Mouse (Mus musculus) brain, embryonic 18.5 days (tissue): ENCODE measurements around the gene Ppara.

ENCODE experiments used
- DNase-seq: peaks from one replicate; pipeline ENCODE4 v3.0.0-alpha.2; 2012; ENCODE audit warnings: low read depth, low spot score

Gene Ppara

DNA sequence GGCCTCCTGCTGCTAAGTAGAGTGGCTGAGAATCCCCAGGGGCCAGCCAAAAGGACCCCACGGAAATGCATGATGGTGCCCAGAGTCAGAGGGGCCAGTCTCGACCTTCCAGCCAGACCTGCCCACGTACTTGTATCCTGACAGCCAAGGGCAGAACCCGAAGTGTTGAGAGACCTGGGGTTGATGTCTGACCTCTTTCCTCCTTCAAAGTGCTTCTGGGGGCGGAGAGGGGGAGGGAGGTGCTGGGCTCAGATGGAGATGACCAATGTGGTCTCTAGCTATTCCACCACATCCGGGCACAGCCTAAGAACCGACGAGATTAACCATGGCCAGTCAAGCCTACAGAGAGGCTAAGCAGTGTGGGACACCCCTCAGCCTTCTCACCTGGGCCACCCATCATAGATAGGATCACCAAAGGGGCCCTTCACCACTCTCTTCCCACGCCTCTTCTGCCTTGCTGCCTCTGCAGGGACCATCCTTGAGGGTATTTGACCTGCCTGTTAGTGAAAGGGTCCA, 29.7 kb upstream of the Ppara start:
- DNase-seq: no peak

DNA sequence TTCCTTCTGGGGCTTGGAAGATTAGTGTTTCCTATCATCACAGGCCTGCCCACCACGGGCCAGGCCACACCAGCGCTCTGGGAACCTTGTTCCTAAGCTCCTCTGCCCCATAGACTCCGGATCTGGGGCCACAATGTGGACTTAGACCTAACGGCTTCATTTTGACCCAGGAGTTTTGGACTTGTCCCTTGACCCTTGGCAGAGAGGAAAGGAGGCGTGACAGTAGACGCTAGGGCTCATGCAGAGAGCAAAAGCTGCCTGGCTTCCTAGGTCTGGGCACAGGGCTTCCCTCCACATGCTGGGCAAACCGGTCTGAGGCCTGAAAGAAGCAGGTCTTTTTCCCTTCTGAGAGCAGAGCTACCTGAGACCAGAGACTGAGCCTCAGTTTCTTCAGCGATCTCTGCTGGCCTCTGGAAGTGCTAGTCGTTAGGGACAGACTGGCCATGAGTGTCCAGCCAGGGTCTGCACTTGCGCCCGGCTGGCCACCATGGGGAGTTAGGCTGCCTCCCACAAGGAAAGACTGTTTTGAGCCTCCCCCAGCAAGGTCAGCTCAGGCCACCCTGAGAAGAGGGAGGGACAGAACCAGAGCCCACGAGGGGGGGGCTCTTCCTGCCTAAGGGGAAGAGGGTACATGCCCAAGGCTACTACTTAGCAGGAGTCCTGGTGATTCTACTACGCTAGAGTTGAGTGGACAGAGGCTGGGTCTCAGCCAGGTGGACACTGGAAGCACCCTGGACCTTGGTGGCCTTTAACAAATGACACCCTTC, 29.0 kb upstream of the Ppara start:
- no peak for DNase-seq

DNA sequence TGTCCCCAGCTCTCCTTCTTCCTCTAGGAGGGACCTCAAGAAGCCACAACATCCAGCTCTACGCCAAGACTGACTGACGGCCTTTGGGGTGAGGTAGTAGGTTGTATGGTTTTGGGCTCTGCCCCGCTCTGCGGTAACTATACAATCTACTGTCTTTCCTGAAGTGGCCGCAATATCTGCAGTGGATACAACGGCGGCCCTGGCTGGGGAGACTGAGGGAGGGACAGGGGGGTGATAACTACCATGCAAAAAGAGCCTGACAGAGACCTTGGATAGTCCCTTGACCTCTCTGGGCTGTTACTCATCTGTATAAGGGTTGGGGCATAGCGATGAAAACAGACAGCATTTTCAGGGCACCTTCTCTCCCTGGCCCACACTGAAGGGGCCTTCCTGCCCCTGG, 28.3 kb upstream of the Ppara start:
- no peak for DNase-seq

DNA sequence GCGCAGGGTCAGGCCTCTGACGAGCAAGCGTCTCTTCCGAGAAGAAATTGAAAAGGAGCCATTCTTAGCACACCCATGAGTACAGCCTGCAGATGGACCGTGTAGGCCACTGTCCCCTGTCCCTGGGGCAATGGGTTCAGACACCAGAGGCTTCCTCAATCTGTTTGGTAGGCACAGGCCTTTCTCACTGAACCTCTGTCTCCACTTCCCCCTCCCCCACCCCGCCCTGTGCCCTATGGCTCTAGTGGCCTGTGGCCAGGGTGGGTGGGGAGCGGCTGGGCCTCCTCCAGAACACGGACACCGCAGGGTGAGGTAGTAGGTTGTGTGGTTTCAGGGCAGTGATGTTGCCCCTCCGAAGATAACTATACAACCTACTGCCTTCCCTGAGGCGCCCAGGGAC, 27.8 kb upstream of the Ppara start:
- no peak for DNase-seq

DNA sequence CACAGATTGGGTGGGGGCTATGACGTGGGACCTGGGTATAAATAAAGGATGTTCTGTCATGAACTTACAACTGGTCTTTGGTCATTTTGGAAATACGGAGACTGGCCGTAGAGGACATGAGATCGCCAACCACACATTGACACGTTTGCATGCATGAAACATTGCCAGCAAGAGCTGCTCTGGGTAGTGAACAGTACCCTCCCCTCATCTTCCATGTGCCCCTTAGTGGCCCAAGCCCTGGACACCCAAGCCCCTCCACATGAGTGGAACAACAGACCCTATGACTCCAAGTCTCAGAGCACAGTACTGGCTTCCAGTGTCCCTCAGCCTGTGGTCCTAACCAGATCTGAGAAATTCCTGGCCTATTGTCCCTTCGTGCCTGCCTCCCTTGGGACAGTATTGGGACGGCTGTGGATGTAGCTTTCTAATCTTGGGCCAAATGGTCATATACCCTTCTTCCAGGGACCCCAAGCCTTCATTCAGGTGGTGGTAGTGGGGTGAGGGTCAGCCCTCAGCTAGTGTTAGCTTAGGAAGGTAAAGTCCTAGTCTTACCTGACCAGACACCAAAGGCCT, 27.2 kb upstream of the Ppara start:
- no peak for DNase-seq

DNA sequence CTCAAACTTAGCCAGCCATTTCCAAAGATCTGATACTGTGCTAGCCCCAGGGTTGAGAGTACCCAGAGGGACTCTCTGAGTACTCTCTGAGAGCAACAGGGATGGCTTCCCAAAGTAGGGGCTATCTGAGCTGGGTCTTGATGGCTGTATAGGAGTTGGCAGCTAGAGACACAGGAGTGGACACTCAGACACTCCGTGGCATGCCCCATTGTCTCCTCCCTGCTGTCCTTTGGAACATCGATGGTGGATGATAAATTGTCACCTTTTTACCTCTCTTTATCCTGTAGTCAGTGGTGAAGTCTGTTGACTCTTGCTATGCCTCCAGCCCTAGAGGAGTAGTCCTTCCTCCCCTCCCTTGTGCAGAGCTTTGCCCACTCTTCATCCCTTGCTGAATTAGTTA, 26.6 kb upstream of the Ppara start:
- DNase-seq: no peak

DNA sequence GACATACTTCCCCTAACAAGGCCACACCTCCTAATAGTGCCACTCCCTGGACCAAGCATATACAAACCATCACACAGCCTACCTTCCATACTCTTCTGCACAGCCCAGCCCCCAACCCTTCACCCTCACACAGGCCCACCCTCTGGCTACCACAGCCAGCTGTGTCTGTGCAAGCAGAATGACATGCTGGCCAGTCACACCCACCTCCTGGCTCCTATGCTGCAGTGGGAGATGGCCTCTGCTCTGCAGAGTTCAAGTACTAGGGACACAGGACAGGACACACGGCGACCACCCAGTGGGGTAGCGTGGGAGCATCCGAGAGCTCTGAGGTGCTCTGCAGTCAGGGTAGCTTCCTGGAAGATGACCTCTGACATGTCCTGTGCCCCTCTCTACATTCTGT, 25.9 kb upstream of the Ppara start:
- no peak for DNase-seq

DNA sequence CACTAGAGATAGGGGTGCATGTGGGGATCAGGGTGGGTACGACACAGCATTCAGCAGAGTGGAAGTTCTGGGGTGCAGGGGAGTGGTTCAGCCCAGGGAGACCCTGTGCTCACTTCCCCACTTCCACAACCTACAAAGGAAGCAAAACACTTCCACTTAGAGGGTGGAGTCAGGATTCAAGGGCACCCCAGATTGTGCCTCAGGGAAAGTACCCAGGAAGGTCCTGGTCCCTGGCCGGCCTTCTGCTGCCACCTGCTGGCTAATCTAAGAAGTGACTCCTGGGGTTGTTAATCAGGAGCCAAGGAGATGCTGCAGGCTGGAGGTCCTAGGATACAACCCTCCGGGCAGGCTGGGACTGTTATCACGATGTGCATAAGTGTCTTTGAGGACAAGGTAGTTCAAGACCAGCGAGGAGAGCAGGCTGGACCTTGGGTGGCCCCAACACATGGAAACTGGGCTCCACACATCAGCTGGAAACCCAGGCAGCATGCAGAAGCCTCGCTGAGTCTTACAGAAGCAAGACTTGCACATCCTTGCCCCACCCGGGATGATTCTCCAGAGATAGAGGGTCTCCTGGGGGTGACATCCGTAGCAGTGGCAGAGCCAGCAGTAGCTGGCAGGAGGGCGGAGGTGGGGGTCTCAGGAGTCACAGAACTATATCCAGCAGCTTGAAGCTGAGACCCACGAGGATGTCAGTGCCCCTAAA, 25.4 kb upstream of the Ppara start:
- peak; percentile 40 for DNase-seq

DNA sequence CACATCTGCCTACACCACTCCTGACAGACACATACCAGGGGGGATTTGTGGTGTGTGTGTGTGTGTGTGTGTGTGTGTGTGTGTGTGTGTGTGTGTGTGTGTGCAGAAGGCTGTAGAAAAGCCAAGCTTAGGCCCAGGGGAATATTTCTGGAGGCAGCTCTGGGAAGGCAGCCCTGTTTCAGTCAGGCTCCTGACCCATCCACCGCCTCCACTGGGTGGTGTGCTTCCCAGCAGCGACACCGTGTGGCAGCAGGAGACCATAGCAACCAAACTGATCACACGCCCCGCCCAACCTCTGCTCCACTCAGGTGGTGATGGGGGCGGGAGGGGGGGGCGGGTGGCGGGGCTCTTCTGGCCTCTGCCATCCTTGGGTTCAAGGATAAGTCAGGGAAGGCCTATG, 24.6 kb upstream of the Ppara start:
- DNase-seq: peak; percentile 26

DNA sequence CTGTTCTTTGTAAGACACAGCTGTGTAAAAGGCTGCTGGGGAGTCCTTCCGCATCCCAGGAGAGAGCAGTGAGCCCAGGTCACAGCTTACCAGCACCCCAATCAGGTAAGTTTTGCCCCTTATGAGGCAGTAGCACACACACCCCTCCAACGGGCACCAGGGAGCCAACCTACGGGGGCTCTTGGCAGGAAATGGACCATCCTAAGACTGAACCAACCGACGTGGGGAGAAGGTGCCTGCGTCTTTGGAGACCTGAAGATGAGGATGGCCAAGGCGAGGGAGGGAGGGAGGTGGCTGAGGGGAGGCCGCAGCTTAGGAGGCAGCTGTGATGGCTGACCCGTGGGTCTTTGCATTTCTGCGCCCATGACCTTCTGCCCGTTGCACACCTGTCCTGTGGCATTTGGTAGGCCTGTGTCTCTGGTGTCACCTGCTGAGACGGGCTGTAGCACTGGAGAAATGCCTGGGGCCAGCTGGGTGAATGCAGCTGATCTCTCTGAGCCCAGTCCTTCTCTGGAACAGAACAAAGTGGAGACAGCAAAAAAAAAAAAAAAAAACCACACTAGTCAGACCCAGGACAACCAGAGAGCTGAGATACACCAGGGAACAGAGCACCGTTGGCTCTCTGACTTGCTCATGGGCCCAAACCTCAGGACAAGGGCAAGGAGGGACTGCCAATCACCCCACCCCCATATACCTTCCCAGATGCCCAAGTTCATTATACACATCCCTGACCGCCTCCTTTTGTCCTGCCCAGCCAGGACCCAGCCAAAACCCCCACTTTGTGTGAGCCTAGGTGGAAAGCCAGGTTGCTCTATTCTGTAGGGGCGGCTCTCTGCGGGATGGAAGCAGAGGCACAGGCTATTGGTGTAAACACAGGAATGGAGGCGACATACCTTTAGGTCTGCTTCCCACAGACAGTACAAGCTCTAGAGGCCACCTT, 23.9 kb upstream of the Ppara start:
- no peak for DNase-seq

DNA sequence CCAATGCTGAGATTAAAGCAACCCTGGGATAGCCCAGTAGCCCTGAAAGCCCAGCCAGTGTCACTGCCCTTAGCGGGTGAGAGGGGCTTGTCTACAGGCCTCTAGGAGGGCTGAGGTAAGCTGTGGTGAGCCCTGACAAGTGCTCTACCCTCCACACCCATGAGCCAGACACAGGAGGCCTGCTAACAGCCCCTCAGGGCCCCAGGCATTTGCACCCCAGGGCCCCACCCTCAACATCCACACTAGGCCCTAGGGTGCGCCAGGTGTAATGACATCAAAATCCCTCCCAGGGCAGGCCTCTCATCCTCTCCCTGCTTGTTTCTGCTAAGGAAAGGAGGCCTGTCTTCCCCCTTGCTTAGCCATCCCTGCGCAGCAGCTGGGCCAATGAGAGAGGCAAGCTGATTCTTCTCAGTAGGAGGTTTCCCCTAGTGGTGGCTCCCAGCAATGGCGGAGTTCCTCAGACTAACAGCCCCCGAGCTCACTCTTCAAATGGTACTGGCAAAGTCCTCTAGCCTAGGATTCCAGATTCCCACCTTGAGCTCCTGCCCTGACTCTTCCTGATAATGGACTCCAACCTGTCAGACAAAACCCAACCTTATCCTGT, 22.1 kb upstream of the Ppara start:
- no peak for DNase-seq

DNA sequence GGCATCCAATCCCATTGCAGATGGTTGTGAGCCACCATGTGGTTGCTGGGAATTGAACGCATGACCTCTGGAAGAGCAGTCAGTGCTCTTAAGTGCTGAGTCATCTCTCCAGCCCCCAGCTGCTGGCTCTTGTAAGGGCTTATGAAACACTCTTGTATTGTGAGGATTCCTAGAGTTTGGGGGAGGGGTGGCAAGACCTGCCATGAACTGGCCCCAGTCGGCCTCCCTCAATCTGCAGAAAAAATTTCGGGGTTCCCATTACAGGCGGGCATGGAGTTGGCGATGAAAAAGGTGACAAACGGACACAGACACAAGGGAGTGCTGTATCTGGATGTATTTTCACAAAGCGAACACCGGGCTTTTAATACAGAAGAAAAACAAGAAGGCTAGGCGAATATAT, 21.4 kb upstream of the Ppara start:
- DNase-seq: no peak

DNA sequence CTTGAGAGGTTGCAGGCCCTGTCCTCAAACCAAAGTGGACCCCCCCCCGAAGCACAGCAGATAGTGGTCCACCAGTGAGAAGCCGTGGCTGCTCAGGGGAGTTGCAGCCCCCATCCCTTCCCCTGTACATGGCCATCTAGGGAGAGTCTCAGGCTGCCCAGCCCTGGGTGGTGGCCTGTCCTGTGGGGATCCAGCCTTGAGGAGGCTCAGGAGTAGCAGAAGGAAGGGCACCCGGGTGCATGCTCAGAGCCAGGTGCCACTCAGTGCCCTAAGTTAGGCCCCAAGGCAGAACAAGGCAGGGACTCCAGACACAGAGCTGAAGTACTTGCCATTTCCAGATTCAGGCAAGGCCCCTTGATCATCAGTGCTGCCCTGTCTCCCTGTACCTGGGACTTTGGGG, 19.7 kb upstream of the Ppara start:
- DNase-seq: no peak

DNA sequence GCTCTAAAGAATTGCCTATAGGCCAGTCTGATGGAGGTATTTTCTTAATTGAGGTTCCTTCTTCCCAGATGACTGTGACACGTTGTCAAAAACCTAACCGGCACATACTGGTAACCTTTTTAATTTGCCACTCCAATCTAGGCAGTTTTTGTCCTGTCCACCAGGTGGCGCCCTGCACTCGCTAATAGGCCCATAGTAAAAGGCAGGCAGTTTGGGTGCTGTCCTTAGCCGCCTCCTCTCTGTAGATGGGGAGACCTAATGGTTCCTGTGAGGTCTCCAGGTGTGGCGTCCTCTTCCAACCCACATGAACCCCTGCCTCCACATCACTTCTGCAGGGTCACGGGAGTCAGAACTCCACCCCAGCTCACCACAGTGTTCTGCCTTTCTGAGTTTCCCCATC, 18.7 kb upstream of the Ppara start:
- DNase-seq: peak; percentile 24

DNA sequence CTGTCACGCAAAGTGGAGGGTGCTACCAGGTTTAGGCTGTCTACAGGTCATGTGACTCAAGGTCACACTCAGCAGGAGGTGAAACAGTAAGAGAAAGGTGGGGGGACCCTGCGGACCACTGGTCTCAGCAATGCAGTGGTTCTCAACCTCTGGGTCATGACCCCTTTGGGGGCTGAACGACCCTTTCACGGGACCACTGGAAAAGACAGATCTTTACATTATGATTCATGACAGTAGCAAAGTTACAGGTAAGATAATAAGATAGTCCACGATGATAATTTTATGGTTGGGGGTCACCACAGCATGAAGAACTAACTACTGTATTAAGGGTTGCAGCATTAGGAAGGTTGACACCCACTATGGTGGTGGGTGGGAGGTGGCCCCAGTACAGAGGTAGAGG, 18.2 kb upstream of the Ppara start:
- DNase-seq: no peak

DNA sequence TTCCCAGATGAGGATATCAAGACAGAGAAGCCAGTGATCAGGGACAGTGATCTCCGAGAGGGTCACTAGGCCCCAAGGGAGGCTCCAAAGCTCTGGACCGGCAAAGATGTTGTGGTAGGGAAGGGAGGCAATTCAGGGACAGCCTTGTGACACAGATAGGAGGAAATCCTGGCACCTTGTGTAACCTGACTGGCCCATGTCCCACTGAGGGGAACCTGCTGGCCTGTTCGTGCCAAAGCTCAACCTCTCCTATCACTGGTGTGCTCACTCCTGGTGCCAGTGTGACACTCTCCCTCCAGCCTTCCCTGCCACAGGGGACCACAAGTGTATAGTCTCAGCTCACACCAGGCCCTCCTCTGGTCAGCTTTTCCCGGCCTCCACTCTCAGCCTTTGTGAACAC, 17.8 kb upstream of the Ppara start:
- DNase-seq: no peak

DNA sequence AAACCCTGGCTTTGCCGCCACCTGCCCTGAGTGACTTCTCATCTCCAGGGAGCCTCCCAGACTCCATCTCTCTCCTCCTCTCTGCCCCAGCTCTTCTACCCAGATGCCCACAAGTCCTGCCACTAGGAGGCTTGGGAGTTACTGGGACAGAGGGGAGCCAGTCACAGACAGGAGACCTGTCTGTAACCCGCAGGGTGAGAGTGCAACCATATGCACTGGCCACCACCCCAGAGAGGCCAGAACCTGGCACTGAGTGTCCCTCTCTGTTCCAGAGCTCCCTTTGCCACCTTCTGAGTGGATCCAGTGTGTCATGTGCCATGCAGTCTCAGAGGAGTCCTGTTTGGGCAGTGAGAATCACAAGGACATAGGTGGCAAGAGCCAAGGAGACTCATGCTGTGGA, 17.0 kb upstream of the Ppara start:
- DNase-seq: no peak

DNA sequence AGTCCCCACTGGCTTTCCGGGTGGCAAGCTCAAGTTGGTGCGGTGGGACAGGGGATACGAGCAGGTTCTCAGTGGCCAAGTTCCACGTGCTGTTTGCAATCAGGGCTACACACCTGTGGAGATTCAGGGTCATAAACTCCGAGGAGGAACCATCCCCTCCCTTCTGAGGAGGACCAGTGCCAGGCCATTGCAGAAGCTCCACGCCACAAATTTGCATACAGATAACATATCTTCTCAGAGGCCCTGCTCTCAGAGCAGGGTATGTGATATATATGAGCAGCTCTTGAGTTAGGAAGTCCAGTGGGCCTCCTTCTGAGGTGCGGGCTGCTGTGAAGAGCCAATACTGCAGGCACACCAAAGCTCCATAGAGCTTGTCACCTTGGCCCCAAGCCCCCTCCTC, 15.8 kb upstream of the Ppara start:
- no peak for DNase-seq

DNA sequence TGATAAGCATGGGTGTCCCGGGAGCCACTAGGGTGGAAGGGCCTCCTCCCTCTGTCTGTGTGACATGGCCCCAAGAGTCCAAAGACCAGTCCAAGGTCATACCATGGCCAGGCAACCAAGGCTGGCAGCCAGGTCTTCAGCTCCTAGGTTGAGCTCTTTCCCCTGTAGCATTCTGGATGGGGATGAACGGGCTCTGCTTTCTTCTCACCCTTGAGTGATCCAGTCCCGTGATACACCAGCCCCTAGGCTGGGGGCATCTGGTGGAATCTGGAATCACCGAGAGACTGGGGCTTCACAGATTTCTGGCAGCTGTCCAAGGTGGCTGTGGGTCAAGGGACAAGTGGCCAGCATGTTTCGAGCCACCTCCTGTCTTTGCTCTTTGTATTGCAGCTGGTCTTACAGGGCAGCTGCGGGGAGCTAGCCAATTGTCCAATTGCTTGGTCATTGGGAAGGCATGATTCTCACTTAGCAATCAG, 14.4 kb upstream of the Ppara start:
- no peak for DNase-seq

DNA sequence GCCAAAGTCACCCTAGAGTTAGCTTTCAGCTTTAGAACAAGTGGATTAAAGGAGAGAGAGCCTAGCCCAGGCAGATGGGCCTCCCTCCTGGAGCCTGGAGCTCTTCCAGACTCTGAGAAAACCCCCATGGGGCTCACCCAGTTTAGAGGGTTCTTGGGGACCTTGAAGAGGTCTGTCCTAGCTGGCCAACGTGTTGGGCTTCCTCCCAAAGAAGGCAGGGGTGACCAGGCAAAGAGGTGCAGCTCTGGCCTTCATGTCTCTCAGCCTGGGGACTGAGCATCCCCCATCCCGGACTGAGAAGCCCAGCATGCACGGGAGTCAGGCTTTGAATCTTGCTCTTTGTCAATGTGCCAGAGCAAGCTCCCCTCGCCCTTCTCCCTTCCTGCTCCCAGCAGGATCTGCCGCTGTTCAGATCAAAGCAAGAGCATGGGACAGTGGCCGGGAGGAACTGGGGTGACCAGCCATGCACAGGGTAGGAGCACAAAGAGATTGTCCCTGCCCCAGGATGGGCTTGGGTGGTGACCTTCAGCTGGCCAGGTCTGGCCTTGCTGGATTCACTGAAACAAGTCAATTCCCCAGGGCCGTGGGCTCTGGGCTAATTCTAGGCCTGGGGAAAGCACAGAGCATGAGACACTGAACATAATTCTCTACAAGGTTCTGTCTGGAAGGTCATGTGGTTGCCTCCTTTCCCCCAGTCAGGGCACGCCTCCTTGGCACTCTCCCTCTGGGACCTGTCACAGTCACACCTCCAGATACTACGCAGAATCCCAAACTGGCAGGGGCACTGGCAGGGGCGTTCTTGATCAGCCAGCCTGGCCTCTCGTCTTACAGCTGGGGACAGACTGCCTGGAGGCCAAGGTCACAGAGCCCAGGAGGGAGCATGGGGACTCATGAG, 10.3 kb upstream of the Ppara start:
- no peak for DNase-seq
